Mouse (Mus musculus): ENCODE data around the gene Mettl13. TPM values are rescaled to one million over a fixed set of nuclear protein-coding genes. Genes with fewer than 3 reads are reported as not detected.

Mettl13 gene
- total RNA-seq (2021) = 10 to 100 TPM; 11.4 to 13.0 TPM
- long read RNA-seq, full-length matches to known transcripts = 13 of 15 reads
- long read RNA-seq, partial matches to known transcripts = 1 of 15 reads
- long read RNA-seq, other reads (novel, unspliced or antisense) = 1 of 15 reads

DNA sequence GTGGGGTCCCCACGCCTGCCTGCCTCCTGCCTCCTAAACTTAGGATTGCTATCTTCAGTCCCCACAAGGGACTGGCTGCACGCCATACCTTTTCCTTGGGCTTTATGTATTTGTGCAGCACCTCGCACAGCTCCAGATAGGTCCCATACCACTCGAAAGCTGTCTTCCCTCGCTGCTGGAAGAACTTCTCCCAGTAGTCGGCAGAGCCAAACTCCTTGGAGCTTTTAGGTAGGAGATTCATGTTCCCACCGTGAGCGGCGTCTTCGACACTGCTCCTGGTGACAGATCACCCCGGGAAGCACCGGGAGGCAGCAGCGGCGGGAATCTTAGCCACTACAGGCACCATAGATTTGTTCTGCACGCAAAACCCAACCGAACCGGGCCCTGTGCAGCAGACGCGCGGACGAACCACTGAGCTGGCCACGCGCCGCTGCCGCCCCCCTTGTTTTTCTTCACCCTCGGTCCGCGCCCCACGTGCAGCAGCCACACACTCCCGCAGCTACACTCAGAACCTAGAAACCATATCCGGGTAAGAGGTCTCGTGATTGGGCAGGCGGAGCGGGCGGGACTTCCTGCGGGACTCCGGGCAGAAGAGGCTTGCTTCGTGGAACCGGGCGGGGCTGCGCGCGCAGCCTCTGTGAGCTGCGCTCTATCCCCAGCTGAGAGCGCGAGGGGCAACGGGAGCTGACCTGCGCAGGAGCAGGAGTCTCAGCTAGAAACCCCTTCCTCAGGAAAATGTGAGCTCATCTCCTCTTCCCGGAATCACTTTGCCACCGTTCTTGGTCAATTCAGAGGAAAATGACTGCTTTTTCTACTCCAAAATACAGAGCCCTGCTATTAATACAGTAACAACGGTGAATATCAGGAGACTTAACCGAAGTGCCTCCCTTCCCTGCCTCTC, at the start of gene Mettl13:
Gene Mettl13 (minus strand): TSS at position 536 of the 901 bp plus-strand sequence.
- peak; percentile 85 to 92 for DNase-seq (ENCODE audit: low spot score in 2 of 2)

GRCm38 (mm10) chr1:162597379-162598102, 49.2 kb upstream of the Mettl13 start:
- no peak for DNase-seq (ENCODE audit: low spot score in 2 of 2)

- DNase-seq (ENCODE audit: low spot score in 2 of 2) = no peak
Observed at GRCm38 (mm10) chr1:162590415-162590997, 42.2 kb upstream of the Mettl13 start.

DNA sequence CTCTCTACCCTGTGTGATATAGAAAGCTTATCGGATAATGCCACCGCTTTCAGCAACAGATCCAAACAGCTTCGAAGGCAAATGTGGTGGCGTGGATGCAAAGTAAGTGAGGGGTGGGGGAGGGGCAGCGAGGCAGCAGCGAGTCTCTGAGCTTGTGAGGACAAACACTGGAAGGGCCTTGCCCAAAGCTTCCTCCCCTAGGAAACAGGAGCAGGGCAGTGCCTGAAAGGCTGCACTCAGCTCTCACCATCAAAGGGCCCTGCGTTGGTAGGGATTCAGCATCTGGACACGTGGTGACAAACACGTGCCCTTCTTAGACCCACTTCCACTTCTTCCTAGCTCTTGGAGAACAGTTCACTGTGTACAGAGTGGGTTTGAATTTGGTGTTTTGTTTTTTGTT, 41.1 kb upstream of the Mettl13 start:
- DNase-seq (ENCODE audit: low spot score in 2 of 2) = no peak

- no peak for DNase-seq (ENCODE audit: low spot score in 2 of 2)
Observed at GRCm38 (mm10) chr1:162588606-162589005, 40.3 kb upstream of the Mettl13 start.

- DNase-seq (ENCODE audit: low spot score in 2 of 2) = no peak
Observed at GRCm38 (mm10) chr1:162586282-162586681, 37.9 kb upstream of the Mettl13 start.

DNA sequence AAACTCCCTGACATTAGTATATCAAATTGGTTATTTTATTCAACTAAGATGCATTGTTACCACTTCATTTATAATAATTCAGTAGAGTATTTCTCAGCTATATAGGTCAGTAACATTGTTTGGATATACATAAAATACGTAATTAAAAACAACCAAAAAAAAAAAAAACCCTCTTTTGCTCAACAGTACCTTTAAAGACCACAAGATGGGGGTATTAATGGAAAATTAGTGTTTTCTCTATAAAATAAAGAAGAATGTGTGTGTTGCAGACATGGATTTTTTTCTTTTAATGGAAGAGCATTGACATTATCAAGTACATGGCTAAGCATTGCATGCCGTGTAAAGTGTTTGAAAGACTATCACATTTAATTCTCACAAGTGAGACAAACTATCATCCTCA, 34.5 kb upstream of the Mettl13 start:
- DNase-seq (ENCODE audit: low spot score in 2 of 2) = no peak

GRCm38 (mm10) chr1:162575098-162575497, 26.7 kb upstream of the Mettl13 start:
- DNase-seq (ENCODE audit: low spot score in 2 of 2) = no peak

DNA sequence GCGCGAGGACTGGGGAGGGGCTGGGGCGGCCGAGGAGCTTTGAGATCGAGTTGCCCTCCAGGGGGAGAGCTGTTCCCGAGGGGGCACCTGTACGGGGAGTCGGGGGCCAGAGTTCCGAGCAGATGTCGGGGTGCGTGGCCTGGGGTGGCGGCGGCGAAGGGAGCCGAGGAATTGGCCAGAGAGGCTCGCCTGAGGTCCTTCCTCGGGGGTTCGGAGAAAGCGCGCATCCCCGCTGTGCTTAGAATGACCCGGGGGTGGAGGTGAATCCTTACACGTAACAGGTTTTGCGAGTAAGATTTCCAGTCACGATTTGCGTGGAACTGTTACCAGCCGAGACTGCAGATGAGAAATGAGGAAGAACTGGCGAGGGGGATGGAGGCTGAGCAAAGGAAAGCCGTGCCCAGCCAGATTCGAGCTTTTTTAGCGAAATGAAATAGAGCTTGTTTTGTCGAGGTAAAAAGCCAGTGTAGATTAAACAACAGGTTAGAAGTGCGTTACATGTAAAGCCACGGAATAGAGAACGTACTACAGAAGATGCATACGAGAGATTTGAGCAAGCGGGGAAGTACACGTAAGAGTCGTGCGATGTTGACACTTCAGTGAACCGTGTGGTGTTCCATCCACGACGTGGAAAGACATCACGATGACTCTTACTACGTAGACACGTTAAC, 22.7 kb upstream of the Mettl13 start:
- DNase-seq (ENCODE audit: low spot score in 2 of 2) = peak; percentile 18 to 59

GRCm38 (mm10) chr1:162570260-162570748, 22.0 kb upstream of the Mettl13 start, which contains the start of gene Vamp4:
Vamp4 (plus strand) TSS chr1:162570515.
- DNase-seq (ENCODE audit: low spot score in 2 of 2) = peak; percentile 88 to 94

DNA sequence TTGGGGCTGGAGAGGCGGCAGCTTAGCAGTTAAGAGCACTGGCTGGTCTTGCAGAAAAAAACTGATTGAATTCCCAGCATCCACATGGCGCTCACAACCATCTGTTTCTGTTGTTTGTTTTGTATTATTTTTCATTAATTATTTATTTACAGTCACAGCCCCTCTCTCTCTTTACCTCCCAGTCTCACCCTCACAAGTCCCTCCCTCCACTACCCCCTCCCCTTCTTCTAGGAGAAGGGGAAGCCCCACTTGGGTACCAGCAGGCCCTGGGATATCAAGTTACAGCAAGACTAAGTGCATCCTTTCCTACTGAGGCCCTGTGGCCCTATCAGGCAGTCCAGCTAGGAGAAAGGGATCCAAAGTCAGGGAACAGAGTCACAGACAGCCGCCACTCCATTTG, 19.0 kb upstream of the Mettl13 start:
- no peak for DNase-seq (ENCODE audit: low spot score in 2 of 2)

DNA sequence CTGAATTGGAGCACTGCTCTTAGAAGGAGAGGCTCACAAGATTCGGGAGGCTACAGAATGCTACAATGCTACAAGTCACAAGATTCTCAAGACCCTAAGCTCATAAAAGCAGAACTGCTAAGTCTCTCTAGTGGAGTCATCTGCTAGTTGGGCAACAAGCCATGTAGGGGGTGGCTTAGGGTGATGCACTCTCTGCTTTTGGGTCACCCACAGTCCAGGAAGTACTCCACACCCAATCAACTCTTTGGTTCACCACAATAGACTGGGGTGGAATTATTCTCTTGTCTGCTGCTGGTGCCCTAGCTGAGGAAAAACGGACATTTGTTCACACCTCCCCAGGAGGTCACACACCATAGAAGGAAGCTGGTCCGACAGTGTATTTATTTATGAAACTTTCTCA, 16.6 kb upstream of the Mettl13 start:
- no peak for DNase-seq (ENCODE audit: low spot score in 2 of 2)

DNA sequence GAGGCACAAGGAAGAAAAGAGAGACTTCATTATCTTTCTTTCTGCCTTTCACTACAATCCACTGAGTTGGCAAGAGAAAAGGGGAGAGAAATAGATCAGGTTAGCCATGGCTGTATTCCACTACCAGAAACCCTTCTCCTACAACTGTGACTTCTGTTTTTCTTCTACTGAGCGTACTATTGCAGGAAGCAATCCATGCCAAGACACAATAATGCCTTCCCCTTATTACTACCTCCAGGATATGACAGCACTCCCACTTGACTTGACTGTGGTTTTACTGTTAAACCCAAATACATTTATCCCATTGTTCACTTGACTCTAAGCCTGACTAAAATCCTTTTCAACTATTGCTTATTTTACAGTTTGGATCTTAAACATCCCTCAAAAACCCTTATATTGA, 14.9 kb upstream of the Mettl13 start:
- DNase-seq (ENCODE audit: low spot score in 2 of 2) = no peak

DNA sequence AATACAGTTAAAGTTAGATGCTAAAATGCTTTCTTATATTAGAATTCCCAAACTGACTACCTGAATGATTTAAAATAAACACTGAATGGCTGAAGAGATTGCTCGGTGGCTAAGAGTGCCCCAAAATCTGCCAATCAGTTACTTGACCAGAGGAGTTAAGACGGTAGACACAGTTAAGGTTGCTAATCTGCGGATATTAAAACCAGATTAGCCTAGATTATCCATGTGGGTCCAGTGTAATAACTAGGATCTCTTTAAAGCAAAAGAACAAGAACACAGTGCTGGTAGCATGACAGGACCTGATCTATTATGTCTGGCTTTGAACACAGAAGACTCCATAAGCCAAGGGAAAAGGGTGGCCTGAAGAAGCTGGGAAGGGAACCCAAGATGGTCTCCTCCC, 5.8 kb upstream of the Mettl13 start:
- no peak for DNase-seq (ENCODE audit: low spot score in 2 of 2)

GRCm38 (mm10) chr1:162552956-162553355, 4.6 kb upstream of the Mettl13 start:
- no peak for DNase-seq (ENCODE audit: low spot score in 2 of 2)

DNA sequence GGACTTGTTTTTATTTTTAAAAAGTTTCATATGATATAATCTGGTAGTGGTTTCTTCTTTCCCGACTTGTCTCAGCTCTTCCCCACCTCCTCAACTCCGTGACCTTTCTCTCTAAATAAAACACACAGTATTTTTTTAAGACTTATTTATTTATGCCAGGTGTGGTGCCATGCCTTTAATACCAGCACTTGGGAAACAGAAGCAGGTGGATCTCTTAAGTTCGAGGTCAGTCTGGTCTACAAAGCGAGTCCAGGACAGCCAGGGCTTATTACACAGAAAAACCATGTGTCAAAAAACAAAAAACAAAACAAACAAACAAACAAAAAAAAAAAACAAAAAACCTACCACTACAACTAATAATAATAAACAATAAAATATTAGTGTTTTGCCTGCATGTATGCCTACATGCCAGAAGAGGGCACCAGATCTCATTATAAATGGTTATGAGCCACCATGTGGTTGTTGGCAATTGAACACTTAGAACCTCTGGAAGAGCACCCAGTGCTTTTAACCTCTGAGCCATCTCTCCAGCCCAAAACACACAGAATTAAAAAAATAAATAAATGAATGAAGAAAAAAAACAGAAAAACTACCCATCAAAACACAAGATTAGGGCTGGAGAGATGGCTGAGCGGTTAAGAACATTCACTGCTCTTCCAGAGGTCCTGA, 1.4 kb upstream of the Mettl13 start:
- no peak for DNase-seq (ENCODE audit: low spot score in 2 of 2)

- DNase-seq (ENCODE audit: low spot score in 2 of 2) = no peak
Observed at GRCm38 (mm10) chr1:162548917-162549613, 714 bp upstream of the Mettl13 start.

DNA sequence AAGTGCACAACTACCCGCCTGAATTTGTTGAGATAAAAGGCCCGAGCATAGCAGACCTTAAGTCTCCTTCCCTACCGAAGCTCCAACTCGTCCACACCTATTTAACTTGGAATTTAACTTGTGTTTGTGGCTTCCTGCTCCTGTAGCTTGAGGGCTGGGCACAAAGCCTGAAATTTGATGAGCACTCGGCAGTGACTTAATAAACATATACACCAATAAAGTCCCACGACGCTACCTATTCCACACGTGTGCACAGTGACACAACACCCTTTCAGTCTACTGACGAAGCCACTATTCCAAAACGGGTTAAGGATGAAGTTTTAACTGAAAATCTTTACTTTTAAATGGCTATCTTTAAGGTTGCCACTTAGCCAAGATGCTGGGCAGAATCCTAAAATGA, 744 bp downstream of the Mettl13 start:
- no peak for DNase-seq (ENCODE audit: low spot score in 2 of 2)

- no peak for DNase-seq (ENCODE audit: low spot score in 2 of 2)
Observed at GRCm38 (mm10) chr1:162543231-162543630, 5.1 kb downstream of the Mettl13 start.
